Mouse (Mus musculus) lung, postnatal 0 days (tissue): ENCODE measurements around the gene Zfp385b. TPM values are rescaled to one million over a fixed set of nuclear protein-coding genes. Genes with fewer than 3 reads are reported as not detected.

ENCODE experiments used
- ATAC-seq: fragments of 200-750 bp; cut with Nextera tagmentation; 2 replicates; pipeline ENCODE4 v1.8.0; 2017; ENCODE audit warnings: moderate library complexity
- DNase-seq: peaks from one replicate; pipeline ENCODE4 v3.0.0-alpha.2; 2016; ENCODE audit warnings: low spot score
- H3K27ac ChIP-seq: fragments of 300-500 bp; sonication (generic); 2 replicates; pipeline ENCODE4 v1.5.1; 2014; ENCODE audit warnings: antibody characterized with exemption, mild to moderate bottlenecking, low read length, mixed read lengths
- H3K27me3 ChIP-seq: fragments of 300-500 bp; sonication (generic); replicated peaks from 2 replicates; pipeline ENCODE4 v1.6.1; 2014; ENCODE audit warnings: low read length, mixed read lengths; ENCODE audit not compliant: insufficient read depth
- H3K36me3 ChIP-seq: fragments of 300-500 bp; sonication (generic); 2 replicates; pipeline ENCODE4 v1.6.1; 2014; ENCODE audit warnings: low read length, mixed read lengths; ENCODE audit not compliant: insufficient read depth
- H3K4me1 ChIP-seq: fragments of 300-500 bp; sonication (generic); 2 replicates; pipeline ENCODE4 v1.6.1; 2014; ENCODE audit warnings: antibody characterized with exemption, low read depth, low read length, mixed read lengths; ENCODE audit not compliant: insufficient read depth
- H3K4me2 ChIP-seq: fragments of 300-500 bp; sonication (generic); replicated peaks from 2 replicates; pipeline ENCODE4 v1.6.1; 2014; ENCODE audit warnings: low read depth, mild to moderate bottlenecking, low read length, moderate library complexity, mixed read lengths
- H3K4me3 ChIP-seq: fragments of 300-500 bp; sonication (generic); 2 replicates; pipeline ENCODE4 v1.5.1; 2014; ENCODE audit warnings: low read depth, low read length
- H3K9ac ChIP-seq: fragments of 300-500 bp; sonication (generic); replicated peaks from 2 replicates; pipeline ENCODE4 v1.6.1; 2014; ENCODE audit warnings: low read depth, mild to moderate bottlenecking
- H3K9me3 ChIP-seq: fragments of 300-500 bp; sonication (generic); 2 replicates; pipeline ENCODE4 v1.6.1; 2016; ENCODE audit warnings: low read length, mixed read lengths
- CTCF ChIP-seq: IDR thresholded peaks from 2 replicates; pipeline ENCODE4 v1.5.1; 2016; ENCODE audit warnings: antibody characterized with exemption, mild to moderate bottlenecking
- EP300 ChIP-seq: IDR thresholded peaks from 2 replicates; pipeline ENCODE4 v1.6.1; 2016; ENCODE audit warnings: antibody characterized with exemption, mild to moderate bottlenecking, control low read depth
- WGBS: fragments of 180-500 bp; shearing (Covaris S2); extraction: QIAGEN DNeasy Blood & Tissue Kit; methylation state at CpG from one replicate; pipeline ENCODE4 v1.1.7; 2014; 5-methylcytosine and 5-hydroxymethylcytosine counted together
- polyA plus RNA-seq: library from polyadenylated mRNA; unstranded; fragments of >200 nt; fragmentation: Nextera tagmentation; extraction: Ambion mirVana; gene quantifications from 2 replicates; pipeline ENCODE4 v1.2.1, GENCODE M21; 2015

Gene Zfp385b
- polyA plus RNA-seq, 1 experiment from 2014 or later, result 13.9 TPM

GRCm38 (mm10) chr2:77703080-77703479, 116.4 kb downstream of the Zfp385b start:
- no peak overlapping the region for H3K9ac ChIP-seq
- no peaks in the 10 kb centered on the region for H3K27me3 ChIP-seq
- ATAC-seq, result no peak
- H3K36me3 ChIP-seq, result no peaks in the 10 kb centered on the region
- DNase-seq, result peak; percentile 7
- peak overlapping the region; percentile 32 for H3K4me2 ChIP-seq
- H3K27ac ChIP-seq, result no peak overlapping the region
- TF ChIP-seq EP300 (no peak), CTCF (no peak)
- peak overlapping the region; percentile 1; the same call in 1 of the 2 replicates for H3K4me3 ChIP-seq
- H3K4me1 ChIP-seq, result no peaks in the 10 kb centered on the region
- H3K9me3 ChIP-seq, result no peaks in the 10 kb centered on the region
- WGBS, result 22% methylated on average over 19 of the region's 19 CpGs

GRCm38 (mm10) chr2:77691174-77691573, 128.3 kb downstream of the Zfp385b start:
- H3K4me2 ChIP-seq, result no peak overlapping the region
- no peak overlapping the region for H3K9ac ChIP-seq
- WGBS, result 79% methylated on average over 8 of the region's 8 CpGs
- H3K4me1 ChIP-seq, result no peaks in the 10 kb centered on the region
- no peaks in the 10 kb centered on the region for H3K36me3 ChIP-seq
- DNase-seq, result no peak
- H3K27me3 ChIP-seq, result no peaks in the 10 kb centered on the region
- no peak for ATAC-seq
- no peak for TF ChIP-seq EP300
- TF ChIP-seq CTCF, result no peak
- H3K27ac ChIP-seq, result no peak overlapping the region
- H3K4me3 ChIP-seq, result no peak overlapping the region
- H3K9me3 ChIP-seq, result no peaks in the 10 kb centered on the region

- Histone ChIP-seq H3K27ac (no peak overlapping the region), H3K9ac (no peak overlapping the region), H3K4me1 (no peaks in the 10 kb centered on the region), H3K4me2 (no peak overlapping the region), H3K36me3 (no peaks in the 10 kb centered on the region), H3K9me3 (no peaks in the 10 kb centered on the region), H3K27me3 (no peaks in the 10 kb centered on the region), H3K4me3 (no peak overlapping the region)
- ATAC-seq, result no peak
- DNase-seq, result no peak
- WGBS, result 63% methylated on average over 8 of the region's 8 CpGs
- TF ChIP-seq CTCF, result no peak
- TF ChIP-seq EP300, result no peak
Observed at GRCm38 (mm10) chr2:77690316-77690715, 129.1 kb downstream of the Zfp385b start.

- DNase-seq, result no peak
- WGBS, result 80% methylated on average over 4 of the region's 4 CpGs
- H3K9ac ChIP-seq, result no peak overlapping the region
- no peaks in the 10 kb centered on the region for H3K36me3 ChIP-seq
- no peaks in the 10 kb centered on the region for H3K4me1 ChIP-seq
- no peak overlapping the region for H3K27ac ChIP-seq
- no peak for TF ChIP-seq EP300
- no peak for TF ChIP-seq CTCF
- ATAC-seq, result no peak
- H3K9me3 ChIP-seq, result no peaks in the 10 kb centered on the region
- no peaks in the 10 kb centered on the region for H3K27me3 ChIP-seq
- H3K4me3 ChIP-seq, result no peak overlapping the region
- H3K4me2 ChIP-seq, result no peak overlapping the region
Observed at GRCm38 (mm10) chr2:77688651-77689050, 130.8 kb downstream of the Zfp385b start.

- Histone ChIP-seq H3K4me1 (no peaks in the 10 kb centered on the region), H3K4me3 (no peak overlapping the region), H3K27me3 (no peaks in the 10 kb centered on the region), H3K9ac (no peak overlapping the region), H3K36me3 (no peaks in the 10 kb centered on the region), H3K4me2 (no peak overlapping the region), H3K9me3 (no peaks in the 10 kb centered on the region), H3K27ac (no peak overlapping the region)
- 52% methylated on average over 3 of the region's 3 CpGs for WGBS
- TF ChIP-seq EP300 (no peak), CTCF (no peak)
- ATAC-seq, result no peak
- DNase-seq, result no peak
Observed at GRCm38 (mm10) chr2:77684088-77684487, 135.4 kb downstream of the Zfp385b start.

- ATAC-seq (no peak), DNase-seq (no peak)
- TF ChIP-seq EP300, result no peak
- no peak for TF ChIP-seq CTCF
- Histone ChIP-seq H3K4me2 (no peak overlapping the region), H3K4me3 (no peak overlapping the region), H3K4me1 (no peaks in the 10 kb centered on the region), H3K27me3 (no peaks in the 10 kb centered on the region), H3K36me3 (no peaks in the 10 kb centered on the region), H3K27ac (no peak overlapping the region), H3K9ac (no peak overlapping the region), H3K9me3 (no peaks in the 10 kb centered on the region)
- WGBS, result 76% methylated on average over 5 of the region's 5 CpGs
Observed at GRCm38 (mm10) chr2:77682205-77682604, 137.2 kb downstream of the Zfp385b start.

GRCm38 (mm10) chr2:77681741-77682140, 137.7 kb downstream of the Zfp385b start:
- WGBS, result 50% methylated on average over 5 of the region's 5 CpGs
- Histone ChIP-seq H3K27ac (no peak overlapping the region), H3K4me2 (no peak overlapping the region), H3K9ac (no peak overlapping the region), H3K4me1 (no peaks in the 10 kb centered on the region), H3K36me3 (no peaks in the 10 kb centered on the region), H3K27me3 (no peaks in the 10 kb centered on the region), H3K4me3 (no peak overlapping the region), H3K9me3 (no peaks in the 10 kb centered on the region)
- DNase-seq (peak; percentile 16), ATAC-seq (no peak)
- TF ChIP-seq EP300, result no peak
- TF ChIP-seq CTCF, result no peak
